Mouse (Mus musculus): ENCODE results near the gene Ptger4. TPM values are rescaled to one million over a fixed set of nuclear protein-coding genes. Genes with fewer than 3 reads are reported as not detected.
A peak's percentile ranks its signal among the peaks of the same experiment; 100 is the strongest.

The Ptger4 gene
- total and polyA plus RNA-seq, 2 experiments = 0.09 to 0.65 TPM

DNA sequence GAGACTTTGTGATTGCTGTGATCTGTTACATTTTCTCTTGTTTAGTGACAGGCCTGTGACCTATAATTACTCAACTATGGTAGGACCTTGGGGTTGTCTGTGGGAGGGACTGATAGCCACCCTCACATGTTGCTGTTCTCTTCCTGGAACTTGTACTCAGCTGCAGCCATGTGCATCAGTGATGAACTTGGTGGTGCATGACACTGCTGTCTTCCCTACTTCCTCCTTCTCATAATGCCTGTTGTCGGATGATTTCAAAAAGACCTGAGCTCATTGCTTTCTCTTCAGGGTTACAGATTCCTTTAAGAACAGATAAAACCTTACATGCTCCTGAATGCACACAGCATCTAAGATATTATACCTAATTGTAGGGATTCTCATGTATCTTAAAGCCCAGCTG, 56.0 kb downstream of the Ptger4 start:
- H3K4me3 ChIP-seq (ENCODE audit: insufficient read depth, low read depth, low read length) = no peak overlapping the region
- WGBS = 71% methylated on average over 1 of the region's 1 CpGs
- no peak for DNase-seq (ENCODE audit: extremely low read depth, low read depth, low spot score)

GRCm38 (mm10) chr15:5187116-5187515, 56.9 kb downstream of the Ptger4 start:
- TF ChIP-seq POLR2A (IDR thresholded peaks at IDR 0.05; ENCODE audit: extremely low read depth, insufficient read depth, low read length) (no peak), CTCF (IDR thresholded peaks at IDR 0.05; ENCODE audit: low read depth, low read length) (no peak)
- H3K79me2 ChIP-seq (ENCODE audit: control insufficient read depth, insufficient read depth, low read length) = peaks cover 3% of the 10 kb centered on the region; the same call in 1 of the 2 replicates
- no peak overlapping the region for H3K4me3 ChIP-seq (ENCODE audit: insufficient read depth, low read depth, low read length)
- H3K27me3 ChIP-seq (ENCODE audit: control insufficient read depth, insufficient read depth, low read length) = no peaks in the 10 kb centered on the region
- peaks cover 10% of the 10 kb centered on the region for H3K4me1 ChIP-seq (ENCODE audit: control insufficient read depth, insufficient read depth, low read length)
- H3K9ac ChIP-seq (ENCODE audit: low read depth, low read length) = no peak overlapping the region
- H3K36me3 ChIP-seq (ENCODE audit: control insufficient read depth, insufficient read depth, low read length) = peaks cover 11% of the 10 kb centered on the region; the same call in 1 of the 2 replicates
- 50% methylated on average over 4 of the region's 4 CpGs for WGBS
- no peak for DNase-seq (ENCODE audit: extremely low read depth, low read depth, low spot score)
- no peak overlapping the region for H3K27ac ChIP-seq (replicated peaks; ENCODE audit: insufficient read depth, low read depth, low read length)

More for the DNA sequence above, 56.0 kb downstream of the Ptger4 start:
- Histone ChIP-seq H3K27ac (replicated peaks; ENCODE audit: insufficient read depth, low read depth, low read length) (no peak overlapping the region), H3K36me3 (ENCODE audit: control insufficient read depth, insufficient read depth, low read length) (peaks cover 13% of the 10 kb centered on the region), H3K4me1 (ENCODE audit: control insufficient read depth, insufficient read depth, low read length) (peaks cover 10% of the 10 kb centered on the region), H3K27me3 (ENCODE audit: control insufficient read depth, insufficient read depth, low read length) (no peaks in the 10 kb centered on the region), H3K79me2 (ENCODE audit: control insufficient read depth, insufficient read depth, low read length) (peaks cover 3% of the 10 kb centered on the region; the same call in 1 of the 2 replicates), H3K9ac (ENCODE audit: low read depth, low read length) (no peak overlapping the region)
- no peak for TF ChIP-seq POLR2A (IDR thresholded peaks at IDR 0.05; ENCODE audit: extremely low read depth, insufficient read depth, low read length)
- TF ChIP-seq CTCF (IDR thresholded peaks at IDR 0.05; ENCODE audit: low read depth, low read length) = no peak

DNA sequence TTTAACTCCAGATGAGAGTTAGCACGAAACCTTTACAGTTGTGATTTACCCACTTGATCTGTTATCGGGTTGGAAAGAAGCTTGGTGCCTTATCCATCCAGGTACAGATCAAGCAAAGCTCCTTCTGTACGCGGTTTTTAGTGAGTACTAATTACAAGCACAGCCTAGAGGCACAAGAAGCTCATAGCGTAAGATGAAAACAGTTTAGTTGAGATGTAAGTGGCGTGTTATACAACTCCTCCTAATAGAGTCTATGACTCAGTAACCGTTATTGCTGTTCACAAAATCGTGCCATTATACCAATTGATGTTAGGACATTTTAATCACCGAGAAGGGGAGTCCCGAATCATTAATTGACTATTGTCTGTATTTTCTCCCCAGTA, 57.7 kb downstream of the Ptger4 start:
- H3K27me3 ChIP-seq (ENCODE audit: control insufficient read depth, insufficient read depth, low read length) = no peaks in the 10 kb centered on the region
- H3K27ac ChIP-seq (replicated peaks; ENCODE audit: insufficient read depth, low read depth, low read length) = peak overlapping the region; percentile 95
- peaks cover 10% of the 10 kb centered on the region for H3K4me1 ChIP-seq (ENCODE audit: control insufficient read depth, insufficient read depth, low read length)
- peak overlapping the region; percentile 99 for H3K9ac ChIP-seq (ENCODE audit: low read depth, low read length)
- TF ChIP-seq POLR2A (IDR thresholded peaks at IDR 0.05; ENCODE audit: extremely low read depth, insufficient read depth, low read length) = no peak
- DNase-seq (ENCODE audit: extremely low read depth, low read depth, low spot score) = no peak
- WGBS = 22% methylated on average over 10 of the region's 10 CpGs
- H3K36me3 ChIP-seq (ENCODE audit: control insufficient read depth, insufficient read depth, low read length) = peaks cover 6% of the 10 kb centered on the region; the same call in 1 of the 2 replicates
- H3K79me2 ChIP-seq (ENCODE audit: control insufficient read depth, insufficient read depth, low read length) = peaks cover 3% of the 10 kb centered on the region; the same call in 1 of the 2 replicates
- peak overlapping the region; percentile 96 for H3K4me3 ChIP-seq (ENCODE audit: insufficient read depth, low read depth, low read length)

GRCm38 (mm10) chr15:5185366-5186292, 58.4 kb downstream of the Ptger4 start, which contains the start of gene Ttc33:
Gene Ttc33, plus strand, starts transcription at chr15:5185525.
- Histone ChIP-seq H3K4me3 (ENCODE audit: insufficient read depth, low read depth, low read length) (peak within 1 kb of the TSS; percentile 96), H3K79me2 (ENCODE audit: control insufficient read depth, insufficient read depth, low read length) (peaks cover 3% of the 10 kb centered on the region; the same call in 1 of the 2 replicates), H3K27ac (replicated peaks; ENCODE audit: insufficient read depth, low read depth, low read length) (peak within 1 kb of the TSS; percentile 95), H3K9ac (ENCODE audit: low read depth, low read length) (peak within 1 kb of the TSS; percentile 99), H3K27me3 (ENCODE audit: control insufficient read depth, insufficient read depth, low read length) (no peaks in the 10 kb centered on the region), H3K4me1 (ENCODE audit: control insufficient read depth, insufficient read depth, low read length) (peaks cover 10% of the 10 kb centered on the region), H3K36me3 (ENCODE audit: control insufficient read depth, insufficient read depth, low read length) (peaks cover 4% of the 10 kb centered on the region; the same call in 1 of the 2 replicates)
- 0 out of 2 replicates have a peak, but pooled peaks have one; percentile 18 for TF ChIP-seq CTCF (IDR thresholded peaks at IDR 0.05; ENCODE audit: low read depth, low read length)
- TF ChIP-seq POLR2A (IDR thresholded peaks at IDR 0.05; ENCODE audit: extremely low read depth, insufficient read depth, low read length) = peak; percentile 83
- peak; percentile 87 for DNase-seq (ENCODE audit: extremely low read depth, low read depth, low spot score)
- under 1% methylated on average over 55 of the region's 55 CpGs for WGBS

- WGBS = 33% methylated on average over 11 of the region's 11 CpGs
- Histone ChIP-seq H3K27ac (replicated peaks; ENCODE audit: insufficient read depth, low read depth, low read length) (peak overlapping the region; percentile 65), H3K79me2 (ENCODE audit: control insufficient read depth, insufficient read depth, low read length) (peaks cover 3% of the 10 kb centered on the region; the same call in 1 of the 2 replicates)
Measured at GRCm38 (mm10) chr15:5184668-5185330, 59.2 kb downstream of the Ptger4 start.

More at GRCm38 (mm10) chr15:5184668-5185330, 59.2 kb downstream of the Ptger4 start:
- Histone ChIP-seq H3K27me3 (ENCODE audit: control insufficient read depth, insufficient read depth, low read length) (no peaks in the 10 kb centered on the region), H3K4me1 (ENCODE audit: control insufficient read depth, insufficient read depth, low read length) (peaks cover 10% of the 10 kb centered on the region), H3K9ac (ENCODE audit: low read depth, low read length) (peak overlapping the region; percentile 99), H3K36me3 (ENCODE audit: control insufficient read depth, insufficient read depth, low read length) (peaks cover 2% of the 10 kb centered on the region; the same call in 1 of the 2 replicates), H3K4me3 (ENCODE audit: insufficient read depth, low read depth, low read length) (peak overlapping the region; percentile 96)
- TF ChIP-seq CTCF (IDR thresholded peaks at IDR 0.05; ENCODE audit: low read depth, low read length) (no peak), POLR2A (IDR thresholded peaks at IDR 0.05; ENCODE audit: extremely low read depth, insufficient read depth, low read length) (no peak)
- peak; percentile 26 for DNase-seq (ENCODE audit: extremely low read depth, low read depth, low spot score)

Data from liver, adult 2 months (tissue).